Mouse (Mus musculus) megakaryocyte, embryonic 14.5 days (primary cell): Measurements from ENCODE around the gene St6galnac6.

Experiments used
- FLI1 ChIP-seq: IDR thresholded peaks from 2 replicates; pipeline ENCODE4 v1.6.1; 2012; ENCODE audit warnings: low read length, inconsistent platforms, mixed read lengths
- GATA1 ChIP-seq: IDR thresholded peaks from 3 replicates; pipeline ENCODE4 v1.6.1; 2012; ENCODE audit warnings: mixed read lengths, low read length, inconsistent platforms, borderline replicate concordance

- TF ChIP-seq GATA1 (no peak), FLI1 (no peak)
Measured at GRCm38 (mm10) chr2:32566536-32567063, 32.9 kb upstream of the St6galnac6 start.
